Mouse (Mus musculus) frontal cortex, postnatal 14 days (tissue): ENCODE measurements around the gene Timm17a.

Experiments
- DNase-seq, 2 experiments: peaks; one replicate each; pipeline ENCODE4 v3.0.0; 2022; ENCODE audit warnings: low spot score in 2 of 2

Timm17a gene

GRCm38 (mm10) chr1:135281841-135282240 lies 31.7 kb downstream of the Timm17a start:
- no peak for DNase-seq

- DNase-seq: peak; percentile 30 to 44
Observed at GRCm38 (mm10) chr1:135280646-135281045, 32.9 kb downstream of the Timm17a start.

GRCm38 (mm10) chr1:135271371-135271770 lies 42.2 kb downstream of the Timm17a start:
- DNase-seq: no peak

GRCm38 (mm10) chr1:135267663-135268446 lies 45.7 kb downstream of the Timm17a start:
- no peak for DNase-seq

GRCm38 (mm10) chr1:135265834-135266233 lies 47.7 kb downstream of the Timm17a start:
- DNase-seq: no peak

GRCm38 (mm10) chr1:135263316-135263715 lies 50.3 kb downstream of the Timm17a start:
- no peak for DNase-seq

- no peak for DNase-seq
Observed at GRCm38 (mm10) chr1:135262329-135262728, 51.2 kb downstream of the Timm17a start.

DNA sequence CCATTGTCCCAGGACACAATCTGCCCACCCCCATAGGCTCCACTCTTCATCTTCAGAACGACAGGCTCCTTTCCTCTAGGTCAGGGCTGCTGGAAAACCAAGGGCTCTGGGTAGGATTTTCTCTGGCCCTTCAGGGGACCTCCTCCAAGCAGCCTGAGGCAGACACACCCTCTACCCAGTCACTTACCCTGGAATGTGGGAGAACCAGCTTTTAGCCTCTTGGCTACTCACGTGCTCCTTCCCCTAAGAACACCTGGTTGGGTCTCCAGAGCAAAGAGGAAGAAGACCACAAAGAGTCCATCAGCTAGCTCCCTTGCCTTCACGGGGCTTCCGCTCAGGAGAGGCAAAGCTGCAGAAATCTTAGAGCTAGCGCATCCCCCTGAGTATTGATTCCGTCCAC lies 52.6 kb downstream of the Timm17a start:
- DNase-seq: no peak

DNA sequence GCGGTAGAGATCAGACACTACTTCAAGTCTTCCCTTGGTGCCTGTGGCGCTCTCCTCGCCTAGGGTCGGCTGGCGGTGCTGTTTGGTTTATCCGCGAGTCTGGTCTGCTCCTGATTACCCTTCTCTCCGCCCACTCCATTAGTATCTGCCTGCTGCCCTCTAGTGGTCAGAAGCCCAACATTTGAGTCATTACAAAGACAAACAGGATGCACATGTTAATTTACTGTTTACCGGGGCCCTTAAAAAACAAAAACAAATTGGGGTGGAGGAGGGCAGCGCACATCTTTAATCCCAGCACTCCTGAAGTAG lies 54.5 kb downstream of the Timm17a start:
- DNase-seq: peak; percentile 33 to 73

- DNase-seq: no peak
Observed at GRCm38 (mm10) chr1:135258380-135259127, 55.0 kb downstream of the Timm17a start, which contains the start of gene Elf3. Gene Elf3 (minus strand): TSS chr1:135258568.

DNA sequence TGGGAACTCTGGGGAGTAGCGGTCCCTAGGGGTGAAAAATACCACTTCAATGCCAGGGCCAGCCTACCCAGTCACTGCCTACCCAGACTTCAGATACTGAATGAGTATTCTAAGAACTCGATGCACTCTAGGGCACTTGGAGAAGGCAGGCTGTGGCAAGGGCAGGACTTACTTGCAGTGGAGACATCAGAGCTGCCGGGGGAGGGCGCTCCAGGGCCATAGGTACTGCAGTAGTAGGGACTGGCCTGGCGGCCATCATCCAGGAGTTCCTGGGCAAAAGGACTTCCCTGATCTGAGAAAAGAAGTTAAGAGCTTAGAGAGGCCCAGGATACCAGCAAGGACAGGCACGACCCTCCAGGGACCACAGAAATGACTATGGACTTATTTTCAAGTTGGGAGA lies 57.3 kb downstream of the Timm17a start:
- DNase-seq: no peak

DNA sequence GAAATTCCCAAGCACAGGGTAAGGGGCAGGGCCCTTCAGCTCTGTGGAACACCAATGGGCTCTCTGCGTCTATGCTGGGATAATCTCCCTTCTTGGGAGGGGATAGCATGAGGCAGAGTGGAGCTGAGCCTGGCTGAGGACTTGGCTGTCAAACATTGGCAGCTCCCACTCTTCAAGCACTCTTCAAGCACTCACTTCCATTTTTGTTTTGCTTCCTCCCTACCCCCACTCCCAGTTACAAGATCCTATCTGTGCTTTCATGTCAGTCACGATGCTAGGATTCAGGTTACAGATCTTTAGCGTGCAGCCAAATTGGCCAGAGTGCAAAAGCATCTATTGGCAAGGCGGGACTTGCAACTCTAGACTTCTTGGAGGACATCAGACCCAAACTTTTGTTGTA lies 60.7 kb downstream of the Timm17a start:
- no peak for DNase-seq

DNA sequence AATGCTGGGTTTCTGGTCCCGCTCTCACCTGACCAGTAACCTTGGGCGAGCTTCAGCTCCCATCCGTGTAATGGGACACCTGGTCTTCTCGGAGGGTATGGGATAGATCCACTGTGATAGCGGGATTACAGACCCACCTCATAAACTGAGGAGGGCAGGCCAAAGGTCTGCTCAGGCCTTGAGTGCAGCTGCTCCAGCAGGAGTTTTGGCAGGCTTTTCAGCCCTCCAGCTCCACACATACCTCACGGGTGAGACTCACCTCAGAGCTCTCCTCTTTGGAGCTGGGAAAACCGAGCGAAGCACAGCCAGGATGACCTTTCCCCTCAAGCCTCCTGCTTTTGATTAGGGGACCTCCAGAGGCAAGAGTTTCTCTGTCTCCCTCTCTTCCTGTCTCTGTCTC lies 62.2 kb downstream of the Timm17a start:
- DNase-seq: no peak

DNA sequence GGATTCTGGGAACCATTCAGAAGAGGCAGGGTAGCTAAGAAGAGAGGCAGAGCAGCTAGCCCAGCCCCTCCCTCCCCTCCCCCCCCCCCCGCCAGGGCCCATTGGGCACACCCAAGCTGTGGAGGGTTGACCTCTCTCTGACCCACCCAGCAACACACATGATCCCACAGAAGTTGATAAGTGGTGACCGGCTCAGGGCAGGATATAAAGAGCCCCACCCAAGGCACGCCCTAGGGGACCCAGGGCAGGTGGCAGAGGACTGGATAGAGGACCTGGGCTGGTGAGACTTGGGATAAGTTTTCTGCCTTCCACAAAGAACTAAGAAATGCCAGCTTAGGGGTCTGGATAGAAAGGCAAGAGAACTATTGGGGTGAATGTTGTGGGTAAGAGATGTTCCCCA lies 62.9 kb downstream of the Timm17a start:
- no peak for DNase-seq

DNA sequence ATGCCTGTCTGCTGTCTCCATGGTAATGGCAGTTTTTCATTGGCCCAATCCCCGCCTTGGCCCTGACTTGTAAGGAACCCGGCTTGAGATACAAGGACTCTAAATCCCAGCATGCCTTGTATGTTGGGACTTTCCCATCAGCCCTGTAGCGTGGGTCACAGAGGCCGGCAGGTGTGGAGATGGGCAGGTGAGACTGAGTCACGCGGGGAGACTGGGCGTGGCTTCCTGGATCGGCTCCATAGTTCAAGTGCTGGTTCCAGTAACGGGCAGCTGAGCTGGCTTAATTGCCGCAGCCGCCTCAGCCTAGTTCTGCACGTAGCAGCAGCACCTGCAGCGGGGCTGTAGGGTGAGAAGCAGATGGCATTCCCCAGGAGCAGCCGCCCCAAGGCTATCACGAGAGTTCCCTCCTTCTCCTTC lies 65.1 kb downstream of the Timm17a start:
- peak; percentile 48 to 62 for DNase-seq
